In the genomic region with DNA sequence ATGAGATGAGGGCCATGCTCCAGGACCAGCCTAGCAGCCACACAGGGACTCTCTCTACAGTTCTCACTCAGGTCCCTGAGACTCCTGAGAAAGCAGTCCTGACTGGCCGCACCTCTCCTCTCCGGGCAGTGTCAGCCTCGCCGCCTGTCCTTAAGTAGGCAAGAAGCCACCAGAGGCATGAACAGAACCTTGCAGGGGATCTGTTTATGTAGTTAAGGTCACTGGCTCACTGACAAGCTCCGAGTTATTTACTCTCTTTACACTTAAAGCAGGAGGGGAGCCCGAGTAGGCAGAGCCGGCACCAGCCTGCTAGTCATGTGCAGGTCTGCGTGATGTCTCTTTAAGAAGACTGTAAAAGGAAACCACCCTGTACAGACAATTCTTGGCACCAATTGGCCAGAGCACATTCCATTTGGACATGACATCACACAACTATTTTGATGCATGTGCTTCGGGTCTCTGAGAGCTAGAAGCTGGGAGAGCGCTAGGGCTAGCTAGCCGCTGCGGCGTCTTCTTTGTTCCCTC, we compare ENCODE assay signal across 8 mouse cellular contexts.
DNase-seq lines count a peak whose midpoint lies in the region; ATAC-seq and TF ChIP-seq lines count a peak whose summit lies in the region.

No protein-coding gene starts in this region.

- WGBS in embryonic facial prominence, embryonic 10.5 days: 65% methylated on average over 13 of the region's 13 CpGs
- 20% methylated on average over 13 of the region's 13 CpGs for WGBS in heart, embryonic 11.5 days (ENCODE audit: insufficient replicate concordance)
- WGBS in kidney, embryonic 15.5 days: 10% methylated on average over 13 of the region's 13 CpGs
- WGBS in stomach, embryonic 14.5 days: 7% methylated on average over 13 of the region's 13 CpGs

- H3K27ac ChIP-seq in testis, adult 2 months (ENCODE audit: control insufficient read depth, insufficient read depth, low read depth, low read length): no peak overlapping the region
- peak overlapping the region; percentile 48; the same call in 1 of the 2 replicates for H3K27ac ChIP-seq in embryonic facial prominence, embryonic 10.5 days (replicated peaks)
- peak overlapping the region; percentile 85 for H3K27ac ChIP-seq in heart, embryonic 11.5 days (ENCODE audit: low read depth, low read length)
- H3K27ac ChIP-seq in kidney, embryonic 15.5 days: peak overlapping the region; percentile 52
- 0 out of 2 replicates have a peak overlapping the region, but pooled peaks have one; percentile 15 for H3K27ac ChIP-seq in stomach, embryonic 14.5 days (ENCODE audit: low read length)

- no peaks in the 10 kb centered on the region for H3K9me3 ChIP-seq in embryonic facial prominence, embryonic 10.5 days
- H3K9me3 ChIP-seq in heart, embryonic 11.5 days (replicated peaks; ENCODE audit: control insufficient read depth, low read length): no peaks in the 10 kb centered on the region
- no peaks in the 10 kb centered on the region for H3K9me3 ChIP-seq in kidney, embryonic 15.5 days (replicated peaks)
- no peaks in the 10 kb centered on the region for H3K9me3 ChIP-seq in stomach, embryonic 14.5 days (ENCODE audit: control insufficient read depth, low read depth, low read length)

- H3K4me3 ChIP-seq in testis, adult 2 months (ENCODE audit: control insufficient read depth, low read depth, low read length): peak overlapping the region; percentile 39
- H3K4me3 ChIP-seq in embryonic facial prominence, embryonic 10.5 days: no peak overlapping the region; the same call in 1 of the 2 replicates
- H3K4me3 ChIP-seq in heart, embryonic 11.5 days (ENCODE audit: low read depth, low read length): peak overlapping the region; percentile 44
- peak overlapping the region; percentile 26 for H3K4me3 ChIP-seq in kidney, embryonic 15.5 days (replicated peaks)
- peak overlapping the region; percentile 19; the same call in 1 of the 2 replicates for H3K4me3 ChIP-seq in stomach, embryonic 14.5 days (ENCODE audit: low read depth, low read length)

- peak overlapping the region; percentile 71 for H3K4me2 ChIP-seq in heart, embryonic 11.5 days
- peak overlapping the region; percentile 54 for H3K4me2 ChIP-seq in kidney, embryonic 15.5 days
- H3K4me2 ChIP-seq in stomach, embryonic 14.5 days (replicated peaks; ENCODE audit: low read depth, low read length): peak overlapping the region; percentile 43

- TF ChIP-seq CTCF in testis, adult 2 months (IDR thresholded peaks at IDR 0.05; ENCODE audit: control insufficient read depth, insufficient read depth, insufficient replicate concordance, low read depth, low read length): no peak

- peak; percentile 71 for ATAC-seq in heart, embryonic 11.5 days (replicated peaks; ENCODE audit: insufficient number of reproducible peaks, low FRiP score, low TSS enrichment)
- ATAC-seq in kidney, embryonic 15.5 days (replicated peaks; ENCODE audit: low FRiP score): peak; percentile 92
- ATAC-seq in stomach, embryonic 14.5 days (ENCODE audit: insufficient number of reproducible peaks, insufficient read depth, low FRiP score, low read depth): peak; percentile 71; the same call in 1 of the 2 replicates

- no peaks in the 10 kb centered on the region for H3K27me3 ChIP-seq in testis, adult 2 months (ENCODE audit: control insufficient read depth, insufficient read depth, low read length)
- no peaks in the 10 kb centered on the region for H3K27me3 ChIP-seq in embryonic facial prominence, embryonic 10.5 days (replicated peaks; ENCODE audit: low read depth, poor library complexity, severe bottlenecking)
- H3K27me3 ChIP-seq in heart, embryonic 11.5 days (ENCODE audit: control insufficient read depth, insufficient read depth, low read length): no peaks in the 10 kb centered on the region
- no peaks in the 10 kb centered on the region for H3K27me3 ChIP-seq in kidney, embryonic 15.5 days
- no peaks in the 10 kb centered on the region for H3K27me3 ChIP-seq in stomach, embryonic 14.5 days (ENCODE audit: control insufficient read depth, insufficient read depth, low read length)

- DNase-seq in testis, postnatal 10 days (ENCODE audit: low spot score): no peak
- peak; percentile 30 for DNase-seq in embryonic facial prominence, embryonic 10.5 days (ENCODE audit: low spot score)
- DNase-seq in lung, postnatal 10 days: peak; percentile 81
- no peak for DNase-seq in thymus, postnatal 36 days

- TF ChIP-seq POLR2A in testis, adult 2 months (IDR thresholded peaks at IDR 0.05; ENCODE audit: control insufficient read depth, low read depth, low read length): no peak; the same call in 1 of the 2 replicates

- H3K36me3 ChIP-seq in testis, adult 2 months (ENCODE audit: control insufficient read depth, insufficient read depth, low read length): no peaks in the 10 kb centered on the region
- H3K36me3 ChIP-seq in embryonic facial prominence, embryonic 10.5 days (replicated peaks): no peaks in the 10 kb centered on the region
- H3K36me3 ChIP-seq in heart, embryonic 11.5 days (ENCODE audit: control insufficient read depth, insufficient read depth, low read length): no peaks in the 10 kb centered on the region
- H3K36me3 ChIP-seq in kidney, embryonic 15.5 days: no peaks in the 10 kb centered on the region
- H3K36me3 ChIP-seq in stomach, embryonic 14.5 days (ENCODE audit: control insufficient read depth, insufficient read depth, low read length): no peaks in the 10 kb centered on the region

- peak overlapping the region; percentile 66 for H3K9ac ChIP-seq in heart, embryonic 11.5 days (ENCODE audit: low read depth, low read length)
- peak overlapping the region; percentile 5; the same call in 1 of the 2 replicates for H3K9ac ChIP-seq in kidney, embryonic 15.5 days
- 0 out of 2 replicates have a peak overlapping the region, but pooled peaks have one; percentile 21 for H3K9ac ChIP-seq in stomach, embryonic 14.5 days (replicated peaks; ENCODE audit: low read depth, low read length)

- H3K4me1 ChIP-seq in testis, adult 2 months (ENCODE audit: control insufficient read depth, insufficient read depth, low read length): no peaks in the 10 kb centered on the region; the same call in 1 of the 2 replicates
- H3K4me1 ChIP-seq in embryonic facial prominence, embryonic 10.5 days: peaks cover 35% of the 10 kb centered on the region
- H3K4me1 ChIP-seq in heart, embryonic 11.5 days (ENCODE audit: control insufficient read depth, insufficient read depth, low read length): peaks cover 21% of the 10 kb centered on the region
- H3K4me1 ChIP-seq in kidney, embryonic 15.5 days: peaks cover 36% of the 10 kb centered on the region
- H3K4me1 ChIP-seq in stomach, embryonic 14.5 days (ENCODE audit: control insufficient read depth, insufficient read depth, low read length): peaks cover 14% of the 10 kb centered on the region

Comparison
In these comparisons a context has a peak if more than half of its experiments do, and no peak if none do; other contexts are left out.
1. DNase-seq: peak in embryonic facial prominence, embryonic 10.5 days (single experiment) and lung, postnatal 10 days (single experiment); none in testis, postnatal 10 days (single experiment) and thymus, postnatal 36 days (0 of 2).
2. H3K9ac ChIP-seq: peak in every context shown above with its lines; median percentile 66 in heart, embryonic 11.5 days; 21 in stomach, embryonic 14.5 days; 5 in kidney, embryonic 15.5 days.
3. Peak in every context shown above with its lines, with median percentiles within 50 percentile points of each other: ATAC-seq and H3K4me2 ChIP-seq.